Mouse (Mus musculus): ENCODE results near the gene Elp6. TPM values are rescaled to one million over a fixed set of nuclear protein-coding genes. Genes with fewer than 3 reads are reported as not detected.

The Elp6 gene
- polyA plus RNA-seq (2015; fragmentation: Nextera tagmentation; extraction: Ambion mirVana), result 24.1 and 27.0 TPM in 2 replicates

DNA sequence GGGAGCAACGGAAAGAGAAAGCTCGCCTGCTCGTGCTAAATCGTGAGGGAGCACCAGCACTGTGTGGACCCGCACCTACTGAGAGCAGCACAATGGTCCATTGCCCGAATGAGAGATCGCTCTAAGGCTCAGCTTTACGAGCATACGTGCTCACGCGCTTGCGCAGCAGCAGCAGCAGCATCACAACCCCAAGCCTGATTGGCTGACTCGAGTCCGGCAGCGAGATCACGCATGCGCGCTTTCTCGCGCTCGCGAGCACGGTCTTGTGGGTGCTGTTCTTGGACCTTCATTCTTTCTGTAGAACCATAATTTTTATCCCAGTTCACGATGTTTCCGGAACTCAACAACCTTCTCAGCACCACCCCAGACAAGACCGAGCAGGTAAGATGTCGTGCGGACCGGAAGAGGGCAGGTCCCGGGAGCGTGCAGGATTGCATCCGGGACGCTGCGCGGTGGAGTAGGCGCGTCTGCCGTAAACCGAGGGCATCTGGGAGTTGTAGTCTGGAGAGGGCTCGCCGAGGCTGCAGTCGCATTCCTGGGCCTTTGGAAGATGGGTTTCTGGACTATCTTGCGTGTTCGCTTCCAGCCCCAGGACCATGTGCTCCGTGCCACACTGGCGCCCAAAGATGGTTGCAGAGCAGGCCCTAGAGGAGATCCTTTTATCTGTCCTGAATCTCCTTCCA is at the start of gene Elp6:
Gene Elp6, plus strand, starts transcription at position 205 of the 683 bp plus-strand sequence.
- H3K9me3 ChIP-seq (ENCODE audit: control insufficient read depth, low read length), result peaks cover 6% of the 10 kb centered on the region
- H3K4me3 ChIP-seq (ENCODE audit: low read length), result peak within 1 kb of the TSS; percentile 64
- H3K4me1 ChIP-seq (replicated peaks; ENCODE audit: control insufficient read depth, insufficient read depth, low read length), result peaks cover 3% of the 10 kb centered on the region; the same call in 1 of the 2 replicates
- H3K27me3 ChIP-seq (ENCODE audit: control insufficient read depth, insufficient read depth, low read depth, low read length), result no peaks in the 10 kb centered on the region
- ATAC-seq (ENCODE audit: low read depth), result peak; percentile 99
- WGBS, result under 1% methylated on average over 46 of the region's 46 CpGs
- peak within 1 kb of the TSS; percentile 84 for H3K9ac ChIP-seq (ENCODE audit: low read length)
- H3K36me3 ChIP-seq (ENCODE audit: control insufficient read depth, insufficient read depth, low read length), result no peaks in the 10 kb centered on the region
- H3K27ac ChIP-seq (ENCODE audit: low read length), result peak within 1 kb of the TSS; percentile 86
- peak within 1 kb of the TSS; percentile 59 for H3K4me2 ChIP-seq (ENCODE audit: low read depth, low read length)

DNA sequence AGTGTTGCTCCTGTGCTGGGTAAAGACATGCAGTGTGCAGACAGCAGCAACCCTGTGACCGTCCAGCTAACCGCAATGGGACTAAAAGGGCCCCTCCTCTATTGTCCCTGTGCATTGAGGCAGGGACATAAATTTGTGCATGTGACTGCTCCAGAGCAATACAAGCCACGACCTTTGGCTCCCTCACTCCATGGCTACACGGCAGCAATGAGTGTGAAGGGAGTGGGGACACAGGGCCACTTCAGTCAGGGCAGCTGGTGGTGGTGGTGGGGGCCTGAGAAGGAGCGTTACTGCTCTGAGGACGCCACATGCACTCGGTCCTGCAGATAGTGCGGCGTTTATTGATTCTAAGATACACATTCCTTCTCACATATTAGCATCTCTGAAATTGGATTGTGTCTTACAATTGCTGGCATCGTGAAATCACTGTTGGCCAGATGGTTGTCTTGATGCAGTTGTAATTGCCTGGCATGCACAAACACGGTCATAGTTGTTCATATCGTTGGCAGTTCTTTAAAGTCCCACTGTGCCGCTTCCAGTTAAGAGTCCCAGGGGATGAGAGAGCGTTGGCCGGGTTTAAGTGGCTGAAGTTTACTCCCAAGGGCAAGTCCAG is 49.5 kb upstream of the Elp6 start:
- Histone ChIP-seq H3K9me3 (ENCODE audit: control insufficient read depth, low read length) (no peaks in the 10 kb centered on the region), H3K4me3 (ENCODE audit: low read length) (no peak overlapping the region), H3K27me3 (ENCODE audit: control insufficient read depth, insufficient read depth, low read depth, low read length) (no peaks in the 10 kb centered on the region), H3K4me1 (replicated peaks; ENCODE audit: control insufficient read depth, insufficient read depth, low read length) (no peaks in the 10 kb centered on the region), H3K4me2 (ENCODE audit: low read depth, low read length) (no peak overlapping the region), H3K27ac (ENCODE audit: low read length) (no peak overlapping the region), H3K36me3 (ENCODE audit: control insufficient read depth, insufficient read depth, low read length) (no peaks in the 10 kb centered on the region), H3K9ac (ENCODE audit: low read length) (no peak overlapping the region)
- 60% methylated on average over 15 of the region's 15 CpGs for WGBS
- no peak for ATAC-seq (ENCODE audit: low read depth)

DNA sequence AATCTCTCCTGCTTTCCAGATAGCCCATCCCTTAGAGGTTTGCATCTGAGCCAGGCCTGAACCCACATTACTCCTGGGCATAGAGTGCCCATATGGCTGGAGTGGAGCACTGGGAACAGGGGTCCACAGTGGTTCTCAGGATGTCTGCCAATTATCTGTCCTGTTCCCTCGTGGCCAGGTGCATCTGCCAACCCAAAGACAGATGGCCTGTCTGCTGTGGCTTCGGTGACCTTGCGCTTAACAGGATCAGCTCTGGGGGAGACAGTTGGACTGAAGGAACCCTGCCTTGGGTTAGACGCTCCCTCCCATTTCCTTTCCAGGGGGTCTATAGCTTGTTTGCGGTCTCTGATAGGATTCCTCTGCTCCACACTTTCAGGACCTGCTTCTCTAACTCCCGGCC is 46.3 kb upstream of the Elp6 start:
- Histone ChIP-seq H3K9me3 (ENCODE audit: control insufficient read depth, low read length) (no peaks in the 10 kb centered on the region), H3K4me1 (replicated peaks; ENCODE audit: control insufficient read depth, insufficient read depth, low read length) (no peaks in the 10 kb centered on the region), H3K4me3 (ENCODE audit: low read length) (no peak overlapping the region), H3K27ac (ENCODE audit: low read length) (no peak overlapping the region), H3K27me3 (ENCODE audit: control insufficient read depth, insufficient read depth, low read depth, low read length) (no peaks in the 10 kb centered on the region), H3K36me3 (ENCODE audit: control insufficient read depth, insufficient read depth, low read length) (no peaks in the 10 kb centered on the region), H3K4me2 (ENCODE audit: low read depth, low read length) (no peak overlapping the region), H3K9ac (ENCODE audit: low read length) (no peak overlapping the region)
- WGBS, result 66% methylated on average over 6 of the region's 6 CpGs
- ATAC-seq (ENCODE audit: low read depth), result no peak

DNA sequence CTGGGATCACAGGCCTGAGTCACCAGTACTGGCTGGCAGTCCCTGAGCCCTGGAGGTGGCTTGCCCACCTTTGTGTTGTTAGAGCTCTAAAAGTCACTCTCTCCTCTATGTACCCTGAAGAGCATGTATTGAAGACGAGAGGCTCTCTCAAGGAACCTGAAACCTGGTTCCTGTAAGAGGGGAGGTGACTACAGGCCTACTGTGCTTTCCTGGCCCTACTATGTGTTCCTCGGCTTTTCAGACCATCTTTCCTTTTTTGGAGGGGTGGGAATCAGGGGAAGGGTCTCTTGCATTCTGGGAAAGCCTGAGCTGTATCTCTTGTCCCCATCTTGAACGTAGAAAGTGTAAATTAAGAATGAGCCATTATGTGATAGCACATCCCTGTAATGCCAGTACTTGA is 45.9 kb upstream of the Elp6 start:
- no peaks in the 10 kb centered on the region for H3K36me3 ChIP-seq (ENCODE audit: control insufficient read depth, insufficient read depth, low read length)
- H3K9ac ChIP-seq (ENCODE audit: low read length), result no peak overlapping the region
- no peaks in the 10 kb centered on the region for H3K9me3 ChIP-seq (ENCODE audit: control insufficient read depth, low read length)
- H3K4me2 ChIP-seq (ENCODE audit: low read depth, low read length), result no peak overlapping the region
- H3K27me3 ChIP-seq (ENCODE audit: control insufficient read depth, insufficient read depth, low read depth, low read length), result no peaks in the 10 kb centered on the region
- WGBS, result 74% methylated on average over 3 of the region's 3 CpGs
- no peaks in the 10 kb centered on the region for H3K4me1 ChIP-seq (replicated peaks; ENCODE audit: control insufficient read depth, insufficient read depth, low read length)
- ATAC-seq (ENCODE audit: low read depth), result no peak
- H3K27ac ChIP-seq (ENCODE audit: low read length), result no peak overlapping the region
- no peak overlapping the region for H3K4me3 ChIP-seq (ENCODE audit: low read length)

DNA sequence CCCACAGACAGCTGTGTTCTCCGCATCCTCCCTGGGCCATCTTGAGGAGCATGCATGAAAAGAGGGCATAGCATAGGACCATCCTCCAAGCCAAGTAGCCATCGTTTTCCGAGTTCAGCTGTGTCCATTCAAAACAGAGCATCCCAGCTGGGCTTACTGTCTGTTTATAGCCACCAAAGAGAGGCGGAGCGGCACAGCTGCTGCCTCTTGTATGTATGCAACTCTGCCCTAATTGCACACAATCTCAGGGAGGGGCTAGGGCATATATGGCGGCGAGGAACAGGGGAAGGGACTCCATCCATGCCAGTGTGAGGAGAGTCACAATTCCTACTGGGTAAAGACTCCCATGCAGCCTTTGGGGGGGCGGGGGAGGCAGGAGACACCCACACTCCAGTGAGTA is 41.8 kb upstream of the Elp6 start:
- Histone ChIP-seq H3K9ac (ENCODE audit: low read length) (no peak overlapping the region), H3K4me2 (ENCODE audit: low read depth, low read length) (no peak overlapping the region), H3K4me3 (ENCODE audit: low read length) (no peak overlapping the region), H3K27me3 (ENCODE audit: control insufficient read depth, insufficient read depth, low read depth, low read length) (no peaks in the 10 kb centered on the region), H3K36me3 (ENCODE audit: control insufficient read depth, insufficient read depth, low read length) (no peaks in the 10 kb centered on the region), H3K9me3 (ENCODE audit: control insufficient read depth, low read length) (no peaks in the 10 kb centered on the region), H3K27ac (ENCODE audit: low read length) (no peak overlapping the region), H3K4me1 (replicated peaks; ENCODE audit: control insufficient read depth, insufficient read depth, low read length) (no peaks in the 10 kb centered on the region)
- no peak for ATAC-seq (ENCODE audit: low read depth)
- 78% methylated on average over 8 of the region's 8 CpGs for WGBS

DNA sequence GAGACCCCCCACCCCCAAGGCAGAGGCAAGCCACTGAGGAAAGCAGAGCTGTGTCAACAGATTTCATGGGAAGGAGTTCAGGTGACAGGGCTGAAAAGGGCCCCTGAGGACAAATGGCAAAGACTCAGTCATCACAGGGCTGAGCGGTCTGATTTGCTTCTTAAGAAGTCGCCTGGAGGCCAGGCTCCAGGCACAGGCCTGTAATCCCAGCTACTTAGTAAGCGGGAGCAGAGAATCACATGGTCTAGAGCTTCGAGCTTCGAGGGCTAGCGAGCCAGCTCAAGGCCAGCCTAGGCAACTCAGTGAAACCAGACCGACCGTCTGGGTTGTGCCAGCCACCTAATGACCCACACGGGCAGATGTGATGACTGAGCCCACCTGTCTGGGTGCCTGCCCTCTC is 40.0 kb upstream of the Elp6 start:
- H3K9me3 ChIP-seq (ENCODE audit: control insufficient read depth, low read length), result no peaks in the 10 kb centered on the region
- no peak overlapping the region for H3K9ac ChIP-seq (ENCODE audit: low read length)
- no peak overlapping the region for H3K4me3 ChIP-seq (ENCODE audit: low read length)
- no peaks in the 10 kb centered on the region for H3K36me3 ChIP-seq (ENCODE audit: control insufficient read depth, insufficient read depth, low read length)
- H3K4me1 ChIP-seq (replicated peaks; ENCODE audit: control insufficient read depth, insufficient read depth, low read length), result no peaks in the 10 kb centered on the region
- WGBS, result 68% methylated on average over 9 of the region's 9 CpGs
- no peak overlapping the region for H3K4me2 ChIP-seq (ENCODE audit: low read depth, low read length)
- H3K27ac ChIP-seq (ENCODE audit: low read length), result no peak overlapping the region
- ATAC-seq (ENCODE audit: low read depth), result no peak
- H3K27me3 ChIP-seq (ENCODE audit: control insufficient read depth, insufficient read depth, low read depth, low read length), result no peaks in the 10 kb centered on the region

DNA sequence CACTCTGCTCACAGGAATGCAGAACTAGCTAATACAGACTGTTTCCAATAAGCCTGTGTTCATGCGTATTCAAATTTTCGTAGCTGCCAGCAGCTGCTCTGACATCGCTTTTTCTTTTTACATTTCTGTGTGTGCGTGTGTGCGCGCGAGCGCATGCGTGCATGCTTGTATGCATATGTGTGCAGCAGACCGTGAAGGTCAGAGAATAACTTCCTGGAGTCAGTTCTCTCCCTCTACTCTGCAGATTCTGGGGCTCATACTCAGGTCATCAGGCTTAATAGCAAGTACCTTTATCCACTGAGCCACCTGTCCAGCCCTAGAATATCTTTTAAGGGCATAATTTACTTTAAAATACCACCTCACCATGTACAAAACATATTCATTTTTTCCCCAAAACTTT is 36.6 kb upstream of the Elp6 start:
- WGBS, result 95% methylated on average over 10 of the region's 10 CpGs
- ATAC-seq (ENCODE audit: low read depth), result no peak
- Histone ChIP-seq H3K4me2 (ENCODE audit: low read depth, low read length) (no peak overlapping the region), H3K27ac (ENCODE audit: low read length) (no peak overlapping the region), H3K4me3 (ENCODE audit: low read length) (no peak overlapping the region), H3K9me3 (ENCODE audit: control insufficient read depth, low read length) (no peaks in the 10 kb centered on the region), H3K27me3 (ENCODE audit: control insufficient read depth, insufficient read depth, low read depth, low read length) (no peaks in the 10 kb centered on the region), H3K9ac (ENCODE audit: low read length) (no peak overlapping the region), H3K4me1 (replicated peaks; ENCODE audit: control insufficient read depth, insufficient read depth, low read length) (no peaks in the 10 kb centered on the region), H3K36me3 (ENCODE audit: control insufficient read depth, insufficient read depth, low read length) (no peaks in the 10 kb centered on the region)

DNA sequence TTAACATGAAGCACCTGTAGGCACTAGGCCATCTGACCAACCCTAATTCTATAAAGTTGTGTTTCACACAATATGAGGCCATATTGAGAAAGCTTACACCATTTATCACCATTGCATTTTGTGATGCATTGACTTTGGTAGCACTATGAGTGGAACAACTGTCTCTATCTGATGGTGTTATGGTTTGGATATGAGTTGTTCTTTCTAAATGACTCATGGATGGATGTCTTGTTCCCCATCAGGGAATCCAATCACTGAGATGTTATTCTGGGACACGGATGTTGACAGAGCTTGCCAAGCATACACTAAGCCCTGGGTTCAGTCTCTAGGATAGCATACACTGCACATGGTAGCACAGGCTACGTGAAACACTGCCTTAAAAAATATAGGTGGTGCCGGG is 32.6 kb upstream of the Elp6 start:
- Histone ChIP-seq H3K4me3 (ENCODE audit: low read length) (no peak overlapping the region), H3K27me3 (ENCODE audit: control insufficient read depth, insufficient read depth, low read depth, low read length) (no peaks in the 10 kb centered on the region), H3K4me2 (ENCODE audit: low read depth, low read length) (no peak overlapping the region), H3K27ac (ENCODE audit: low read length) (no peak overlapping the region), H3K9me3 (ENCODE audit: control insufficient read depth, low read length) (no peaks in the 10 kb centered on the region), H3K9ac (ENCODE audit: low read length) (no peak overlapping the region), H3K4me1 (replicated peaks; ENCODE audit: control insufficient read depth, insufficient read depth, low read length) (no peaks in the 10 kb centered on the region), H3K36me3 (ENCODE audit: control insufficient read depth, insufficient read depth, low read length) (no peaks in the 10 kb centered on the region)
- 88% methylated on average over 3 of the region's 3 CpGs for WGBS
- ATAC-seq (ENCODE audit: low read depth), result no peak

DNA sequence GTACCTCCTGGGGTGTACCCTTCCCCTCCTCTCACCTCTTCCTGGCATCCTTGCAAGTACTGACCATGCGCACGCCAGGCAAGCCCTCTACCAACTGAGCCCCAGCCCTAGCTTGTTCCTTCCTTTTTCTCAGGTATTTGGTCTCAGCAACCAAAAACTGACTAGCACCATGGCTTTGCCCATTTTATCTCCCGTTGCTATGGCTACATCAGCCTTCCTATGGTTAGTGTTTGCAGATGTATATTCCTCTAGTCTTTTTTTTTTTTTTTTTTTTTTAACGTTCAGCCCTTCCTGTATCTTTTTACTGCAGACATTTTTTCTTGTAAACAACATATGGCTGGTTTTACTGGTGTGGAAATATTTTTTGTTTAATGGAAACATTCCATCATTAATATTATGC is 31.5 kb upstream of the Elp6 start:
- Histone ChIP-seq H3K4me1 (replicated peaks; ENCODE audit: control insufficient read depth, insufficient read depth, low read length) (no peaks in the 10 kb centered on the region), H3K4me3 (ENCODE audit: low read length) (no peak overlapping the region), H3K36me3 (ENCODE audit: control insufficient read depth, insufficient read depth, low read length) (no peaks in the 10 kb centered on the region), H3K27me3 (ENCODE audit: control insufficient read depth, insufficient read depth, low read depth, low read length) (no peaks in the 10 kb centered on the region), H3K9me3 (ENCODE audit: control insufficient read depth, low read length) (no peaks in the 10 kb centered on the region), H3K9ac (ENCODE audit: low read length) (no peak overlapping the region), H3K4me2 (ENCODE audit: low read depth, low read length) (no peak overlapping the region), H3K27ac (ENCODE audit: low read length) (no peak overlapping the region)
- WGBS, result 47% methylated on average over 4 of the region's 4 CpGs
- no peak for ATAC-seq (ENCODE audit: low read depth)
